Mouse (Mus musculus): Measurements from ENCODE around the gene Wdr82.
"Not testable (repeated sequence)": the region's sequence is repeated elsewhere in the genome, so short reads cannot be mapped to it uniquely, and the experiment has no call there.

Wdr82 gene

GRCm38 (mm10) chr9:106166709-106167108 lies 4.0 kb upstream of the Wdr82 start:
- DNase-seq (ENCODE audit: low spot score in 2 of 2) = no peak

GRCm38 (mm10) chr9:106167241-106167640 lies 3.5 kb upstream of the Wdr82 start:
- DNase-seq (ENCODE audit: low spot score in 2 of 2) = no peak

- DNase-seq (ENCODE audit: low spot score in 2 of 2) = no peak
Observed at GRCm38 (mm10) chr9:106167703-106168102, 3.0 kb upstream of the Wdr82 start.

GRCm38 (mm10) chr9:106169006-106169405 lies 1.7 kb upstream of the Wdr82 start:
- not testable (repeated sequence) for DNase-seq (ENCODE audit: low spot score in 2 of 2)

- DNase-seq (ENCODE audit: low spot score in 2 of 2) = no peak
Observed at GRCm38 (mm10) chr9:106169917-106170316, 811 bp upstream of the Wdr82 start.

- peak; percentile 47 to 66 for DNase-seq (ENCODE audit: low spot score in 2 of 2)
Observed at GRCm38 (mm10) chr9:106171346-106172158, 824 bp downstream of the Wdr82 start.

- DNase-seq (ENCODE audit: low spot score in 2 of 2) = no peak
Observed at GRCm38 (mm10) chr9:106172527-106172926, 1.8 kb downstream of the Wdr82 start.

- DNase-seq (ENCODE audit: low spot score in 2 of 2) = no peak
Observed at GRCm38 (mm10) chr9:106173363-106173762, 2.6 kb downstream of the Wdr82 start.

GRCm38 (mm10) chr9:106175552-106176200 lies 4.9 kb downstream of the Wdr82 start:
- no peak for DNase-seq (ENCODE audit: low spot score in 2 of 2)

GRCm38 (mm10) chr9:106176769-106177168 lies 6.0 kb downstream of the Wdr82 start:
- no peak for DNase-seq (ENCODE audit: low spot score in 2 of 2)

GRCm38 (mm10) chr9:106177799-106178198 lies 7.1 kb downstream of the Wdr82 start:
- DNase-seq (ENCODE audit: low spot score in 2 of 2) = no peak

GRCm38 (mm10) chr9:106179454-106179853 lies 8.7 kb downstream of the Wdr82 start:
- DNase-seq (ENCODE audit: low spot score in 2 of 2) = no peak

GRCm38 (mm10) chr9:106179964-106180363 lies 9.2 kb downstream of the Wdr82 start:
- no peak for DNase-seq (ENCODE audit: low spot score in 2 of 2)

GRCm38 (mm10) chr9:106182146-106182545 lies 11.4 kb downstream of the Wdr82 start:
- DNase-seq (ENCODE audit: low spot score in 2 of 2) = no peak

- DNase-seq (ENCODE audit: low spot score in 2 of 2) = no peak
Observed at GRCm38 (mm10) chr9:106183996-106184395, 13.3 kb downstream of the Wdr82 start.

GRCm38 (mm10) chr9:106191355-106191754 lies 20.6 kb downstream of the Wdr82 start:
- no peak for DNase-seq (ENCODE audit: low spot score in 2 of 2)

GRCm38 (mm10) chr9:106192024-106192423 lies 21.3 kb downstream of the Wdr82 start:
- DNase-seq (ENCODE audit: low spot score in 2 of 2) = no peak

GRCm38 (mm10) chr9:106192998-106193397 lies 22.3 kb downstream of the Wdr82 start:
- DNase-seq (ENCODE audit: low spot score in 2 of 2) = no peak

GRCm38 (mm10) chr9:106193930-106194807 lies 23.4 kb downstream of the Wdr82 start:
- DNase-seq (ENCODE audit: low spot score in 2 of 2) = no peak

GRCm38 (mm10) chr9:106195693-106196092 lies 25.0 kb downstream of the Wdr82 start:
- no peak for DNase-seq (ENCODE audit: low spot score in 2 of 2)

- no peak for DNase-seq (ENCODE audit: low spot score in 2 of 2)
Observed at GRCm38 (mm10) chr9:106197081-106197713, 26.5 kb downstream of the Wdr82 start.

GRCm38 (mm10) chr9:106197732-106198131 lies 27.0 kb downstream of the Wdr82 start:
- no peak for DNase-seq (ENCODE audit: low spot score in 2 of 2)
